Mouse (Mus musculus) heart, adult 9 months (tissue): ENCODE results near the gene Dpp10.

Experiments
- DNase-seq, 2 experiments: peaks; one replicate each; pipeline ENCODE4 v3.0.0; 2022; ENCODE audit warnings: low spot score in 2 of 2

The Dpp10 gene

DNA sequence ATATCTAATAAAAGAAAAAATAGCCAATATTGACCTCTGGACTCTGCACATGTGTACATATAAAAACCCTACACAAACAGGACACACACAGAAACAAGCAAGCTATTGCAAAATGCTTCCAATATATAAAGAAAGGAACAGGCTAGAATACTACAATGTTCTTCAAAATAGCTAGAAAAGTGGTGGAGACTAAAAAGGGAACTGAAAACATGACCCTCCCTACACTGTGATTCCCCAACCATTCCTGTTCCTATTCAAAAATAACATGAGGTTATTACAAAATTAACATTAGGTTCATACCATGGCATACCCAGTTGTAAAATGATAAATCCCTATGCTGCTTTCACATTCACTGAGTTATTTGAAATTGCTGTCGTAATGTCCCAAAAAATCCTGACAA, 125.8 kb downstream of the Dpp10 start:
- peak in 1 of 2 experiments; percentile 4 for DNase-seq

DNA sequence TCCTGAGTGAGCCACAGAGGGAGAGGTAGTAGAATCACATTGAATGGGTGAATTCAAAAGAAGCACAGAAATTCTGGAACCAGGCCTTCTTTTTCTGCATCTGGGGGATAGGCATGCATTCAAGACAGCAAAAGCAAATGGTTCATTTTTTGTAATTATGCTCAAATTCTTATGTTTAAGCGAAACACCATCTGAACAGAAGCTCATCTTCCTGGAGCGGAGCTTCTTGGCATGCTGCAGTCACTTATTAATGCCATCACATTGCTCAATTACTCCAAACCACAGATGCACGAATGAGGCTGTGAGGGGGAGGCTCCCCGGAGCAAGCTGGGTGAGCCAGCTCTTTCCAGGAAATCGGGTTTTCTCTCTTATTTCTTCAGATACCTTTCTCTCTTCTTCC, 142.7 kb downstream of the Dpp10 start:
- no peak for DNase-seq

DNA sequence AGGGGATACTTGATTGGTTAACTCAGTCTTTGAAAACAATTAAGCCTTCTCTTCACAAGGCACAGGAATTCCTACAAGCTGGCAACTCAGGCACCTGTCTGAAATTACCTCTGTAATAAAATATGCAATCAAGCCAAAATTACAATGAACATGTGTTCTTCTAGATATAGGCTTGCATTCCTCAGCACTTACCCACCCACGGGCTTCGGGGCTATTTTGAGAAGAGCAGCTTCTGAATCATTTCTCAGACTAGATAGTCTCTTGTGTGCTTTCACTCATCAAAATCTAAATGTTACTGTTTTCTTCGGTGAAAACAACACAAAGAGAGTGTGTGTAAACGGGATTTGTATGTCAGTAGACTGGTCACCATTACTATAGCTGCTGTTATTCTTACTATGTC, 144.1 kb downstream of the Dpp10 start:
- no peak for DNase-seq

DNA sequence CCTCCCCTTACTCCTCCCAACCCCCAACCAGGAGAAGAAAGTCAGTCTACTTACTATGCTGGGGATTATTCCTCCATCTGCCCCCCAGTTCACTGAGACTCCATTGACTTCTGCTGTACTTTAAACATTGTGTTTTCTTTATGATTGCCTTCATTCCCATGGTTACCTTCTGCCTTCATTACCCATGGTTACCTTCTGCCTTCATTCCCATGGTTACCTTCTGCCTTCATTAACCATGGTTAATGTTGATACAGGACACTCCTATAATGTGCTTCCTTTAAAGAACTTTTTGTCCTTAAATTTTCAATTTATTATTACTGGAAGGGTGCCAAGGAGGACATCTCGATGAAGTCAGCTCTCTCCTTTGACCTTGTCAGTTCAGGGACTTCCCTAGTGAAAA, 158.1 kb downstream of the Dpp10 start:
- DNase-seq, result no peak

DNA sequence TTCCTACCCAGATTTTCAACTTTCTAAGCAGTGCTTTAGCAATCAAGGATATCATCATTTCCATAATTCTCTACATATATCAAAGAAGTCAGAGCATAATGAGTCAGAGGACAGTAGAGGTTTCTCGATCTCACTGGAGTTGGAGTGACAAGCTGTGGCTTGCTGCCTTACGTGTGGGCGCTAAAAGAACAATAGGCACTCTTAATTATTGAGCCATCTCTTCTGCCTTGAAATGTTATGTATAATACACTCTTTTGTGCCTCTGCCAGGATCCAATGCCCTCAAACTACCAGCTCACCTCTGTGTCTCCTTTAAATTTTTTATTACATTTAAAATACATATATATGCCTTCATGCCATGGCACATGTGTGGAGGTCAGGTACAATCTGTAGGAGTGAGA, 198.5 kb downstream of the Dpp10 start:
- DNase-seq, result no peak

DNA sequence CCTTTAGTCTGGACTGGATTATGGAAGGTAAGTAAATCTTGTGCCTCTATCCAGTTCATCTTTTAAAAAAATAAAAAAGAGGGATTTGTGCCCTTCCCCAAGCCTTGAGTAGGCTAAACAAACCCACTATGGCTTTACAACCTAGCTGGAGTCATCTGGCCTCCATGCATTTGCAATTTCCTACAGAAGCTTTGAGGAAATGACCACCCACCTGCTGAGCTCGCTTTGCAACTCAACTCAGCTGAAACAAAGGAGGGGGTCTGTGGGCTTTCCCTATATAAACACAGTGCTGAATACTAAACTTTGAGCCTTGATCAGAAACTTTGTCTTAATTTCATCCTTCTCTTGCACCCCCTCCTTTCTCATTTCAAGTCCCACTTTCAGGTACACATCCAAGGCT, 244.2 kb downstream of the Dpp10 start:
- DNase-seq, result no peak

DNA sequence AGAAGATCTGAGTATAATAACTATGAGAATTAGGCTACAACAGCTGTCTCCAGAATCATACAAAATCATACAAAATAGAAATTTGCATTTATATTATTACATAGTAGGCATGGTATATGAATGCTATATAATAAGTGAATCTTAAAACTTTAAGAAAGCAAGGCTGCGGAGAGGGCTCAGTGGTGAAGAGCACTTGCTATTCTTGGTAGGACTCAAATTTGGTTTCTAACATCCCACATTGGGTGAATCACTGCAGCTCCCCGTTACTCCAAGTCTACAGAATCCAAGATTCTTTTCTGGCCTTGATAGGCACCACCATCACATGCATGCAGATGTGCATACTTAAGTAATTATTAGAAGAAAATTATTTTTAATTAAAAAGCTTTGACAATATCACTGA, 279.8 kb downstream of the Dpp10 start:
- no peak for DNase-seq

DNA sequence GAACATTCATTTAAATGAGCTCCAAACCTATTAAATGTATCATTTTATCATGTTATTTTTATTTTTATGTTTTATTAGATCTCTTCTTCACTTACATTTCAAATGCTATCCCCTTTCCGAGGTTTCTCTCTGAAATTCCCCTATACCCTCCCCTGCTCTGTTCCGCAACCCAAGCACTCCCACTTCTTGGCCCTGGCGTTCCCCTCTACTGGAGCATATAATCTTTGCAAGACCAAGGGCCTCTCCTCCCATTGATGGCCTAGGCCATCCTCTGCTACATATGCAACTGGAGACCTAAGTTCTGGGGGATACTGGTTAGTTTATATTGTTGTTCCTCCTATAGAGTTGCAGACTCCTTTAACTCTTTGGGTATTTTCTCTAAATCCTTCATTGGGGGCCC, 283.1 kb downstream of the Dpp10 start:
- DNase-seq, result no peak

DNA sequence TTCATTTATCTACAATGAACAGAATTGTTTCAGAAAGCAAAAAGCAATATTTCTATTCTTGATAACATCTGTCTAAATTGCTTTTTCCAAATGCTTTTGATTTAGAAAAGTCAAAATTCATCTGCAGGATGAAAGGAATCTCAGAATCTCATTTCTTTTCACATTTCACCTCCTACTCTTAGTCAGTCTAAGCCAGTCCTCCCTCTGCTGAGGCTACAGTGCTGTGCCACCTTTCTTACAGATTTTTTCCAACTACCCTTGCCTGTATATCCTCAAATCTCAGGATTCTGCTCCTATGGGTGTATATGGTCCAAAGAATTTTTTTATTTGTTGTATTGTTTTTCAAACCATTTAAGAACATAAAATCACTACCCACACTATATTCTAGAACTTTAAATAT, 289.3 kb downstream of the Dpp10 start:
- no peak for DNase-seq

DNA sequence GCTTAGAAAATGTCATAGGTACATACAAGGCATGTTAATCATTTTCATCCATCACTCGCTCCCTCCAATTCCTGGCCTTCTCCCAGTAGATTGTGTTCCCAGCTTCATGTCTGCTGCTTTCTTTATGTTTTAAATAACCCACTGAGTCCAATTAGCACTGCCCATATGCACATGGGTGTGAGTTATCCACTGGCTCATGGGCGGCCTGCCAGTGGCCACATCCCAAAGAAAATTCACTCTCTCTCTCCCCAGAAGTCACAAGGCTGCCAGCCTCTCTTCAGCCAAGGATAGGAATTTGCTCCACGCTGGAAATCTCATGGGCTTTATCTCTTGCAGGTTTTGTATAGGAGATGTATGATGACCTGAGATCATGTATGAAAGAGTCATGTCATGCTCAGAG, 338.1 kb downstream of the Dpp10 start:
- DNase-seq, result no peak

DNA sequence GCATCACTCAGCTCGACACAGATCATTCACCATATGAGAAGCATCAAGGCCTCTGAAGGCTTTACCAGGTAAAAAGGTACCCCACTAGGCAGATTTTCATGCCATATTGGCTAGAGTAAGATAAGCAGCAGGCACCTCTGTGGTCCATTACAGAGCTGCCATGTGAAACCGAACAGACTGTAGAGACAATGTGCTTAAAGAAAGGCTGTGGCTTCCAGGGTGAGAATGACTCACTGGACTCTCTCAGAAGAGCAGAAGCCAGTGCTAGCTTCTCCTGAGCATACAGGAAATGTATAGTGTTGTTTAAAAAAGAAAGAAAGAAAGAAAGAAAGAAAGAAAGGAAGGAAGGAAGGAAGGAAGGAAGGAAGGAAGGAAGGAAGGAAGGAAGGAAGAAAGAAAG, 386.9 kb downstream of the Dpp10 start:
- no peak for DNase-seq

DNA sequence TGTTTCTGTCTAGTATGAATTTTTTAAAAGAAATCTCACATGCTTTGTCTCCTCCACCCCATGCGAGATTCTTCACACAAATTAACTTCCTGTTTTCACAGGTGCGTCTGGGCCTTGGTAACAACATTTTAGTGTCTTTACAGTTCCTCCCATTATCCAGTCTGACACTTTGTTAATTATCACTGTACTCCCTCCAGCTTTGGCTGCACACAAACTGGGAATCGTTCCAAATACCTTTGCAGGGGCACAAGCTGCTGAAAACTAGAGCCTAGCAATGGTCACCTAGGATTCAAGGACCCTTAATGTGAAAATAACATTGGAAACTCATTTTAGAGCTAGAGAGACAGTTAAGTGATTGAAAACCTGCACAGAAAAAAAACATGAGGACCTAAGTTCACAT, 388.8 kb downstream of the Dpp10 start:
- no peak for DNase-seq

DNA sequence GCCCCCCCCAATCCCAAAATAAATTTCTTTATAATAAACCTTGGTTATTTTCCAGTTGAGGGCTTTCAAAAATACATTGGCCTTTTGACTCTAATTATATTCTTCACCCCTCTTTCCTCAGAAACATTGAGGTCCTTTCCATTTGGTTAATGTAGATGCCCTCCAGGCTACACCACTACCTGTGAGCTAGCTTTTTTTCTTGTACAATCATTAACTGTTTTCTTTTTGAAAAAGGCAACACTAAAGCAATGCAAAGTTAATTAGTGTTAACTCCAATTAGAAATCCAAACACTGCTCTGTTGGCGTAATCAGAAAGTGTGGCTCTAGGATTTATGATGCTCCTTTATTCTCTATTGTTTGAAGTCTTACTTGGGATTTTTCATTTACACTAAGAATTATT, 407.5 kb downstream of the Dpp10 start:
- DNase-seq, result no peak

DNA sequence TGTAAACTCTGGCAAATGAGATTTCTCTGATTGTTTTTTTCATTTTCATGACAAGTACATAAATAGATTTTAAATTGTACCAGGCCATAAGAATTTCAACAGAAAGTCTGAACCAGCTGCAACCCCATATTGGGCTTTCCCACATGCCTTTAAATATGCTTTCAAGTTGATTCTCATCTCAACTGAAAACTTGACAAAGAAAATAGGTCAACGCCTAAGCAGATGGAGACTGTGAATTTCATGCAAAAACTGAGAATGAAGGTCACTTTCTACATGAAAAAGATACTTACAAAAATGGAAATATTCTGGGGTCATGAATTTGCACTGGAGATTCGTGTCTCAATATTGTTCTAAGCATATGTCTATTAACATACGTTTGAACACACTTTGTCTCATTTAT, 417.1 kb downstream of the Dpp10 start:
- no peak for DNase-seq

DNA sequence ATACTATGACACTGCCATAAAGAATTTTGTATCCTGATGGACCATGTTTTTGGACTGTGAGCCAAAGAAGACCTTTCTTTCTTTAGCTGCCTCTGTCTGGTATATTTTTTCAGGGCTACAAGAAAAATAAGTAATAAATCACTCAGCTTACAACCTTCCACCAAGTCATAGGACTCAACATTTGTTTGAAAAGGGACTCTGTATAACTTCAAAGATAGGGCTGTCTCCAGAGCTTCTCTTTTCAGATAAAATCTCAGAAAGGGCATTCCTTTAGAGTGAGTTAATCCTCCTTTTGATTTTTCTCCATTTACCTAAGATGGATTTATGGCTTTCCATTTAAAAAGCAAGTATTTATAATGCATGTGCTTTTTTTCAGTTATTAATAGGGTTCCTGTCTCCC, 460.5 kb downstream of the Dpp10 start:
- DNase-seq, result no peak

DNA sequence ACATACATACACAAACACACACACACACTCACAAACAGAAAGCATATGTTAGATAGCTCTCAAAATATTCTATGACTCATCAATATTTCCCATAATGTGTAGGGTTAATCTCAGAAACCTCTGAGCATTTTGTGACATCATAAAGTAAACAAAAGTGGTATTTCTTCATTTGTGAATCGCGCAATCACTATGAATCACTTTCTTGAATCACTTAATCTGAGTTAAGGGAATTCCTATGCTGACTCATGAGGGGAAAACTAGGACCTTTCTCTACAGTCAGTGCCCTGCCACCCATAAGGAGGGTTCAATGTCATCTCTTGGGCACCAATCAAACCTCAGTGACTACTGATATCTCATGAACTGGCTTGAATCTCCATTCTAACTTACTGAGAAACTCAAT, 465.2 kb downstream of the Dpp10 start:
- DNase-seq, result no peak

DNA sequence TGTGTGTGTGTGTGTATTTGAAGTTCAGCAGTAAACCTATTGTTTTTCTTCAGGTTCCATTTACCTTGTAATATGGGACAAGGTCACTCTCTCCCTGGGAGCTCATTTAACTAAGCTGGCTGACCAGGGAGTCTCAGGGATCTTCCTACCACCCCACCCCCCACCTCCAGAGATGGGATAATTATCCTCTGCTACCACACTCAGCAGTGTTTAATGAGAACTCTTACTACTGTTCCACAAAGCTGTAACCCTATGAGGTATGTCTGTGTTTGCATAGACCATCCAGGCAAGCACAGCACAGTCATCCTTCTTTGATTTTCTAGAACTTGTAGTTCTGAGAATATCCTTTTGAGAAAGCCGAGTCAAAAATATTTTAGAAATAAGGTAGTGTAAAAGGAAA, 471.6 kb downstream of the Dpp10 start:
- no peak for DNase-seq

DNA sequence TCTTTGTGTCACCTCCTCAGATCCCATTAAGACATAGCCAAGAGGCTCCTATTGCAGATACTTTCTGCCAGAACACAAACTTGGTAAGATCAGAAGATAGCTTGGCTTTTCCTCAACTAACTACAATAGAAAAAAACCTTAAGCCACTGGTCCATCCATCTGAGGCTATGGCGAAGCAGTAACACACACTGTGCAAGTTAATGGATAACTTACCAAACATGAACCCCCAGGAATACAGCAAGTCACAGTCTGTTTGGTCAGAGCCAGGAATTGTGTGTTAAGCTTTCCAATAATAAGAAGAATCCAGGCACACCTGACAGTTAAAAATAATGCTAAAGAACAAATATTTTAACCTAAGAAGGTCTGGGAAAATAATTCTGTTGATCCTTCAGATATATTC, 502.9 kb downstream of the Dpp10 start:
- no peak for DNase-seq

DNA sequence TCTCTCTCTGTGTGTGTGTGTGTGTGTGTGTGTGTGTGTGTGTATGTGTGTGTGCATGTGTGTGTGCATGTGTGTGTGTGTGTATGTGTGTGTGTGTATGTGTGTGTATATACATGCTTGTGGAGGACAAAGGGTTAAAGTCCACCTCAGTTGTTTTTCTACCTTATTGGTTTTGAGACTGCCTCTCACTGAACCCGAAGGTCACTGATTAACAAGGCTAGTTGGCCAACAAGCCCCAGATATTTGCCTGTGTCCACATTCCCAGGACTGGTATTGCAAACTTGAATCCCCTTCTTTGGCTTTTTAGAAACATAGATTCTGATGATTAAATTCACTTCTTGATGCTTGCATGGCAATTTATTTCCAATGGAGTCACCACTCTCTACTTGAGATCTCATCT, 577.6 kb downstream of the Dpp10 start:
- no peak for DNase-seq

DNA sequence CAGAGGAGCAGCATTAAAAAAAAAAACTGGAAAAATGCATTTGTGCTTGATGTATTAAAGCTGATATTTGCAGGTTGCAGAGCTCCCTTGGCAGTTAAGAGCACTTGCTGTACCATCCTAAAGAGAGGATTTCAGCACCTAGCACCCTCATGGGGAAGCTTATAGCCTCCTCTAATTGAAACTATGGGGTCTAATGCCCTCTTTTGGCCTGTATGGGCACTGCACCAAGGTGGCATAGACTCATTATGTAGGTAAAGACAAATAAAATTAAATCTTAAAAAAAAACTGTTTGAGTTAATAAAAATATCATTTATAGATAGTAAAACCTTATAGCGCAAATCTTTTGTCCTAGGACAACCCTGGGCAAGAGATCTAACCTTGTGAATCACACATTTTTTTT, 631.2 kb downstream of the Dpp10 start:
- no peak for DNase-seq

DNA sequence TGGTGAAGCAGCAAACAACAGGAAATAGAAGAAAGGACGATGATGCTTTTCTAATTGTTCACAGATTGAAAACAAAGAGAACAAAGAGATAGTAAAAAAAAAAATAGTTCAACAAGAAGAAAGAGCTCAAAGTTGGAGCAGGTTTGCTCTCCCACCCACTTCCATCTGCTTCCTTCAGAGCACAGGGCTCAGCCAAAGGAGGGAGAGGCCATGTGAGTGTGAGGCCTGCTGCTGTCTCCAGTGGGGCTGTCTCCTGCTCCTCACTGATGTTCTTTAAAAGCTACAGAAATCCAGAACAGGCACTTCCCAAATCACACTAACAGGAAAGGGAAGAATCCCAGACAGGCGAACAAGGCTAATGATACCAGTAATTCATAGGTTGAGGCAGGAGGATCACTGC, 694.1 kb downstream of the Dpp10 start:
- no peak for DNase-seq

DNA sequence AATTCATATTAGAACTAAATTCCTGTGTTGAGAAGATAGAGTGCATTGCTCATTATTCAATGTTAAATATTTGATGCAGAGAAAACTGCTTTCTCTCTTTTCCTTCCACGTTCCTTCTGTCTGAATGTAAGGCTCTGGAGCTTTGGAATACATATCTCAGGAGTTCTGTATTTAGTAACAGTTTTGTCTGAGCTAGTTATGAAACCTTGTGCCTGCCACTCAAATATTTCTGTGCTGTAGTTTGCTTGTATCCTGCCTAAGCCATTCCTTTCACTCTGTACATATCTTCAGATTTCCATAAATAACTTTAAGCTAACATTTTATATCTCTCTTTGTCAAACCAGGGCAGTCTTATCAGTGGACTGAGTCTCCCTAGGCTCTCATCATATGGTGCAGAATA, 707.5 kb downstream of the Dpp10 start:
- DNase-seq, result no peak

DNA sequence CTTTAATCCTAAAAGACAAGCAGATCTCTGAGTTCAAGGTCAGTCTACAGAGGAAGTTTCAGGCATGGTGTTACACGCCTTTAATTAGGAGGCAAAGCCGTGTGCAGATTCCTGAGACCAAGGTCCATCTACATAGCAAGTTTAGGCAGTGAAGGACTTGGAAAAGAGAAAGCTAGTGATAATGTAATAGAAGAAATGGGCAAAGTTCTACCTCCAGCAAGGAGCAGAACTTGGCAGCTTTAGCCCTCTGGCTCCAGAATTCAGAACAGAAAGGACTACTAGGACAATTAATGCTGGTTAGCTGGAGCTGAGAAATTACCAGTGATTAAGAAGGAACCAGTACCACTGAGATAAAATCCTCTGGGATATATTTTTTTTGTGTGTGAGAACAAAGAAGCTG, 728.5 kb downstream of the Dpp10 start:
- DNase-seq, result no peak
